Mouse (Mus musculus): Measurements from ENCODE around the gene Syt5.

The Syt5 gene

GRCm38 (mm10) chr7:4499034-4499433 is 48.3 kb downstream of the Syt5 start:
- DNase-seq (ENCODE audit: low spot score) = no peak

GRCm38 (mm10) chr7:4498251-4498650 is 49.1 kb downstream of the Syt5 start:
- DNase-seq (ENCODE audit: low spot score) = peak; percentile 84

DNA sequence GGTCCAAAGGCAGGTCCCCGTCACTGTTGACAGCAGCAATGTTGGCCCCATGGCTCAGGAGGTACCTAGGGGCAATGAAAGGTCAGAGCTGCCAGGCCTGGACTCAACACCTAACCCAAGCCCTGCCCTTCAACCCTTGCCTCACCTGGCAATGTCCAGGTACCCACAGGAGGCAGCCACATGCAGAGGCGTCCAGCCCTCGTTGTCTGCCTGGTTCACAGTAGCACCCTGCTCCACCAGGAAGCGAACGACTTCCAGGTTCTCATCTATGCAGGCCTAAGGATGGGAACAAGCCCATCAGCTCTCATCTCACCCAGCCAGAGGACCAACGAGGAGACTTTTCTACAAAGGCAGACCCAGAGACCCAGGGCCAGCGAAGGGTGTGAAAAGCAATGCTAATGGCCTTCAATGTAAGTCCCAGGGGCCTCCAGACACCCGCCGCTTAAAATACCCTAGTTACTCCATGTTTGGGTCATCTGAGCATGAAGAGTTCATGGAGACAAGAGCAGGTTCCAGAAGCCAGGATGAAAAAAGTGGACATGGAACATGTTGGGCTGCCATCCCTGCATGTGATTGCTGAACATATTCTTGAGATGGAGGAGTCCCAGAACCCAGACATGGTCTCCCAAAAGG is 50.0 kb downstream of the Syt5 start:
- no peak for DNase-seq (ENCODE audit: low spot score)

GRCm38 (mm10) chr7:4496468-4496867 is 50.9 kb downstream of the Syt5 start:
- no peak for DNase-seq (ENCODE audit: low spot score)

- no peak for DNase-seq (ENCODE audit: low spot score)
Measured at GRCm38 (mm10) chr7:4493991-4494390, 53.4 kb downstream of the Syt5 start.

DNA sequence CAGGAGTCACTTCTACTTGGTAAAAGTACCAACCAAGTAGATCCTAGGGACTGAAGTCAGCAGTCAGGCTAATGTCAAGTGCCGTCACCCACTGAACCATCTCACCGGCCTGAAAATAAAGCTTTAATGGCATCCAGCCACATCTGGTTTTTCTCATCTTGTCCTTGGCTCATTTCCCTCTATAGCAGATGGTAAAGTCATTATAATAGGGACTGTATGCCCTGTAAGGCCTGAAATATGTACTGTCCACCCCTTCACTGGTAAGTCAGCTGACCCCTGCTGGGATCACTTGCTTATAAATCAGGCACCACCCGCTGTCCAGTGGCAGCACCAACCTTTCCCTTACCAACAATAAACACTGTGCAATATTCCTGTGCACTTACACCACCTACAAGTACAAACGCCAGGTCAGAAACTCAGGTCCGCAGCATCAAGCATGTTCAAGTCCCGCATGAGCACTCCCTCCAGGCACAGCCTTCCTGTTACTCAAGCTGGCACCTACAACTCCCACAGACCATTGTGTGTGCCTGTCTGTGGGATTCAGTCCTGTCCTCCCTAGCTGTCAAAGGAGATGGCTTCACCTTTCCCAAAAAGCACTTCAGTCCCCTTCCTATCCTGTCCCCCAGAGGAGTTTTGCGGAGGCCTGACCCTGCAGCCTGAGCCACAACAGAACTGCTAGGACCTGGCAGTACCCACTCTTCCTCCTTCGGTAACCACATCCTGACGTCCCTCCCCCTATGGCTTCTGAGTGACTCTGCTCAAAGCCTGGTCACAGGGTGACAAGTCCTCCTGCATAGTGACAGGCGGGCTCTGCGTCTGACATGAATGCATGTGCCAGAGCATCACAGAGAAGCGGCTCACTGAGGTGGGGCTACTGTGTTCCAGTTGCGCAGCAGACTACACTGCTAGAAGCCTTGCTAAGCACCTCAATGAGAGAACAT is 54.8 kb downstream of the Syt5 start:
- peak; percentile 83 for DNase-seq (ENCODE audit: low spot score)

GRCm38 (mm10) chr7:4491308-4491707 is 56.0 kb downstream of the Syt5 start:
- DNase-seq (ENCODE audit: low spot score) = no peak

Data from MN1 (cell line).